Mouse (Mus musculus) kidney, postnatal 10 days (tissue): ENCODE results near the gene Tmem174.

Experiments
- DNase-seq: peaks from one replicate; pipeline ENCODE4 v3.0.0; 2021; ENCODE audit warnings: mixed read lengths

Tmem174 gene

DNA sequence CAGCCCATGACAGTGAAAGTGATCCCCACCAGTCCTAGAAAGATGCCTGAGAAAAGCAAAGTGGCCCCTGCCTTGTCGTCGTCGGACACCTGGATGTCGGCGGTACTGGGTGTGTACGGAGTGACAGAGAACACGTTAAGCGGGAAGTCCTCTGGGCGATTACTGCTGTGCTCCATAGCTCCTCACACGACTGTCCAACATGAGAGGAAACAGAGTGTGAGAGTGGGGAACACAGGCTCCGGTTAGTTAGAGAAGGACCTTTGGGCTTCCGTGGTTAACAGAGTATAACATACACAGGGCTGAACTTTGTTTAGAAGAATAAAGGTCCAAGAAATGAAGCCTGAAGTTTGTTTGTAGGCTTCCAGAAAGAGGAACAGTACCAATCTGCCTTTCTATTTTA, at the start of gene Tmem174:
Gene Tmem174 (minus strand): TSS at position 266 of the 400 bp plus-strand sequence.
- DNase-seq: peak; percentile 56

DNA sequence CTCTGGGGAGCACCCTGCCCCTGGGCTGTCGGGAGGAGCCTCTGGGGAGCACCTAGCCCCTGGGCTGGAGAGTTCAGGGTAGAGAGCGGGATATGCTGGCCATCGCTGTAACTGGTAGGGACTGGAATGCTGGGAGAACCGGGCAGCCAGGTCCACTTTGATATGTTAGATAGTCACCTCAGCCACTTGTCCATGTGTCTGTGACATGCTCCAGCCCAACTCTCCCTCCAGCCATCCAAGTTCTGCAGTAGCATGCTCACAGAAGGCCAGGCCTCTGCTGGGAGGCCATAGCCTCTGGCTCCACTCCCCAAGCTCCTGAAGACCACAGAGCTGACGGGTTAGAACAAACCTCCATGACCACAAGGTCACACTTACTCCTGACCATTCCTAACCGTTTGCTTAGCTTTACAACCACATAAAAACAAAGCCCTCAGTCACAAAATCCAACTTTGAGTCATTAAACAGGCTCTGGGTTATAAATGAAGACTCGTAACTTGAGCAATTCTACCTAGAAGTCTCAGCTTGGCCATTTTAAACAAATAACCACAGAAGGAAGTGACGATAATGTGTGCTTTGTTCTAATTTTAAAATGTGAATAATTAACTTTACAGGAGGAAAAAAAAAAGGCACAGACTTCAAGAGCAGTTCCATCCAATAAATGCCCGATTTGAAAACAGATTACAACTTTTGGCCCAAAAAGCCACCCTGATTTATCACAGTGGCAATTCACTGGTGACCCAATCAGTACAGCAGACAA, 47.1 kb upstream of the Tmem174 start:
- DNase-seq: no peak

DNA sequence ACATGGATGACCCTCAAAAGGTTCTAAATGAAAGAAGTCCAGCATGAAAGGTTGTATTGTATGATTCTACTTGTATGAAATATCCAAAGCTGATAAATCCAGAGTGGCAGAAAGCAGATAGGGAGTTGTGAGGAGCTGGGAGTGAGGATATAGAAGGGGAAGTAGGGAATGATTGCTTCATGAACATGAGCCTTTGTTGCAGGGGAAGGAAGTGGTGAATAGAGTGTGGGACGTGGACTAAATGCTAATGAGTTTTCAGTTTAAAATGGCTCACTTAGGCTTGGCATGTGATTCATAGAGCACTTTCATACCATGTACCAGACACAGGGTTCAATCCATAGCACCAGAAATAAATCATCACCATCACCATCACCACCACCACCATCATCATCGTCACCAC, 46.2 kb upstream of the Tmem174 start:
- DNase-seq: no peak

DNA sequence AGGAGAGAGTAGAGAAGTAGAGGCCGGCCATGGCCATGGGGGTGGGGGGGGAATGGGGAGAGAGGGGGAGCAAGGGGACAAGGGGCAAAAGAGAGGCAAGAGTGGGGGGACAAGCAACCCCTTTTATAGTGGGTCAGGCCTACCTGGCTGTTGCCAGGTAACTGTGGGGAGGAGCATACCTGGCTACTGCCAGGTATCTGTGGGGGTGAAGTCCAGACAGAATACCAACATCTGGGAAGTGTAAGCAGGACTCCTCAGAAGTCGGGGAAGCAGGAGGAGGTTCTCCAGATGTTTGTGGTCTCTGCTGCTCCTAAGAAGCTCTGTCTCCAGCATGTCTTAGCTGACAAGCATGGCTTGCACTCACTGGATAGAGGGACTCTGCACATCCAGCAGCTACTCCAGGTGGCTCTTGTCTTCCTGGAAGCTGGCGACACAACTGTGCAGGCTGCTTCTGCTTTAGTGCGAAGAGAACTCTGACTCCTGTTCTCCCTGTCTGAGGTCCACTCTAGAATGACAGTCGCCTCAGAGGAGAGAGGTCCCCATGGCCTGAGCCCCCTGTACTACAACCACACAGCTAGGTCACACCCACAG, 43.4 kb upstream of the Tmem174 start:
- no peak for DNase-seq

DNA sequence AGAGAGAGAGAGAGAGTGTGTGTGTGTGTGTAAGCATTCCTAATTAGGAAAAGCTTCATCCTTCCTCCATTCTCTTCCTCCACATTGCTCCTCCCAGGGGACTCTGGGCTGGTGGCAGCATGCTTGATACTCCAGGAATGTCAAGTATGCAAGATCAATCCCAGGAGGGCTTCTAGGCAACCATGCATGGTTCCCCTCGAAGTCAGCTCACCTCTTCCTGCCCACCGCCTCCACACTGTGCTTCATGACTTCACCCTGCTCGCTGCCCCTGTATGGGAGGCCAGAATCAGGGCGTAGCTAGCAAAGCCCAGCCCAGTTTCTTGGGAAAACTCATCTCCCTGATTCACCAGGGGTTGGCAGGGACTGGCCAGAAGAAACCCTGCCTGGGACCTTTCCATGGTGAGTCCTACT, 42.4 kb upstream of the Tmem174 start:
- DNase-seq: peak; percentile 49

DNA sequence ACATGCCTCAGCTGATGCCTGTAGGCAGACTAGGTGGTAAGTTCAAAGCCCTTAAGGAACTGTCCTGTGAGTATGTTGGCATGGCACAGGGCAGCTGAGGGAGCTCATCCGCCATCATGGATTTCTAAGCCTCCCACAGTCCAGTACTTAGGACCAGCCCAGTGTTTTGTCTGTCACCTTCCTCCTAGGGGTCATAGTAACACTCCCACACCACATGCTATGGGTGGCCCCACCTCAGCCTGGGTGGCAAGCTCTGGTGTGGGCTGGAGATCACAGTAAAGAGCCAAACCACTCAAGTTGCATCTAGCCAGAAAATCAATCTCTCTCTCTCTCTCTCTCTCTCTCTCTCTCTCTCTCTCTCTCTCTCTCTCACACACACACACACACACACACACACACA, 42.0 kb upstream of the Tmem174 start:
- no peak for DNase-seq

DNA sequence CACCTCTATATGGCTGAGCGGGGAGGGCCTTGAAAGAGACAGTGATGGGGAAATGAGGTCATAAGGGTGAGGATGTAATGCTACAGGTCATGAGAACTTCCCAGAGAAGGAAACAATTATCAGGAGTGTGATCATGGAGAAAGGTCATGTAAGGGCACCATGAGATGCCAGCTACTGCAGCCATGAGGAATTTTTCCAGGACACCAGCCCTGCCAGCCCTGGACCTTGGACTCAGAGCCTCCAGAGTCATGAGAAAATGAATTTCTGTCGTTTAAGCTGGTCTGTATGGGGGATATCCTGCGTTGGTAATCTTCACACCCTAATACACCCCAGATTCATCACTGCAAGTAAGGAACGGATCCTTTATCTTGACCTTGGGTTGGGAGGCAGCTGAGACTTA, 36.7 kb upstream of the Tmem174 start:
- no peak for DNase-seq

DNA sequence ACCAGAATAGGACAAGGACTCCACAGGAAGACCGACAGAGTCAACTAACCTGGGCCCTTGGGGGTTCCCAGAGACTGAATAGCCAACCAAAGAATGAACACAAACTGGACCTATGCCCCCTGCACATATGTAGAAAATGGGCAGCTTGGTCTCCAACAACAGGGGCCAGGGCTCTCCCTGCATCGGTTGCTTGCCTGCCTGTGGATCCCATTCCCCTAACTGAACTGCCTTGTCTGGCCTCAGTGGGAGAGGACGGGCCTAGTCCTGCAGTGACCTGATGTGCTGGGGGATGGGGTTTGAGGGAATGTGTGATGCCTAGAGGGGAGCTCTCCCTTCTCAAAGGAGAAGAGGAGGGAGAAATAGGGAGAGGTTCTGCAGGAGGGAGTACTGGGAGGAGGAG, 32.1 kb upstream of the Tmem174 start:
- DNase-seq: no peak

DNA sequence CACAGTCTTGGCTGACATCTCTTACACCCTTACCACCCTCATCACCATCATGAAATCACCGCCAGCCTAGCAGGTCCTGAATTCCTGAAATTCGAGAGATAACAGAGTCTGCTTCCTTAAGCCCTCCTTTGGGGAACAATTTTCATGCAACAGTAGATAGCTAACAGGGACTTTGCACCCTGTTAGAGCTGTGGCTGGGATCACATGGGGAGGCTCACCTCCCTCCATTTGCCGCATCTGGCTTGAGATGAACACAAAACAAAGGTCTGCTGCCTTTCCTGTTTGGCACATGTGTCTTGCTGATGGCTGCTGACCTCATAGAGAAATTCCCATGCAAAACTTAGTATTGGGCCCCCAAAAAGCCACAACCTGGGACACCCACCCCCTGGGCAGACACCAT, 30.1 kb upstream of the Tmem174 start:
- DNase-seq: no peak

DNA sequence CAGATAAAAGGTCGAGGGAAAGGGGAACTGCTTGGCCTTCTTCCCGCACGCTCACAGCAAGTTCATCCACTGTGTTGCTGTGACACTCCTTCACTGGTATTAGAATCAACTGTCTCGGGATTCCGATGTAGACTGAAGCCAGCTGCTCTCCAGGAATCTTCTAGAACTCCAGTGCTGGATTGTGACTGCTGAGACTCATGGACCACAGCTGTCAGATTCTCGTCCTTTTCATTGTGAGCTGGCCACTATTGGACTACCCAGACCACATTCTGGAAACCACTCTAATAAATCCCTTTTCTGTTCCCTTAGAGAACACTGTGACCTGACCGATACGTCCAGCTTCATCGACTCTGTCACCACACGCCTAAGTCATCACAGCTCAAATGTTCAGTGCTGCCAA, 28.0 kb upstream of the Tmem174 start:
- DNase-seq: no peak

DNA sequence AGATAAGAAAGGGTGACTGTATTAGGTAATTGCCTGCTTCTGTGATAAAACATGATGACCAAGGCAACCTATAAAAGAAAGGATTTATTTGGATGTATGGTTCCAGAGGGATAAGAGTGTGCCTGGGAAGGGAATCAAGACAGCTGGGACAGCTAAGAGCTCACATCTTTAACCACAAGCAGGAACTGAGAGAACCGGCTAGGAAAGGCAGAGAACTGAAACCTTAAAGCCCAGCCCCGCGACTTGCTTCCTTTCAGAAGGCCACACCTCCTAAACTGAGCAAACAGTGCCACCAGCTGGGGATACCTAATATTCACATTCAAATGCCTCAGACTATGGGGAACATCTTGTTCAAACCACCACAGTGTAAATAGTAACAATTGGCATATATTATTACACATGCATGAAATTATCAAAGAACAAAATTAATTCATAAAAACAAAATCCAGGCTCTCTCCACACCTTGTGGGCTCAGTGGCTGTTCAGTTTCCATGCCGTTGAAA, 25.0 kb upstream of the Tmem174 start:
- no peak for DNase-seq

DNA sequence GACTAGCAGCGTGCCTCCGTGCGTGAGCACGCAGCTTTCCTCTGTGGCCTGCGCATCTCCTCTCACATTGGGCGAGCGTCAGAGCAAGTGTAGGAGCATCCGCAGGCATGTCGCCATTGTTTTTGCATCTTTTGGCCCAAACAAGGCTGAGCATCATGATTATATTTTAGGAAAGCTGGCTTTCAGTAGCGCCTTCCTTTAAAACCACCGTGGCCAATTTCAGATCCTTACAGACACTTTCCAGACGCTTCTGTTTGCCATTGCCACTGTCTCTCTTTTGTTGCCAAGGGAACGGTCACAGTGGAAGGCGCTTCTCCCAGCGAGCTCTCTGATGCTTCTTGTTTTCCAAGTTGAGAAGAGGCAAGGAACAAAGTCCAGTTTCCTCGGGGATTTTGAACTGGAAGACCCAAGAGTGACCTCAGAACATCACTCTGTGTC, 18.8 kb upstream of the Tmem174 start:
- DNase-seq: peak; percentile 32

DNA sequence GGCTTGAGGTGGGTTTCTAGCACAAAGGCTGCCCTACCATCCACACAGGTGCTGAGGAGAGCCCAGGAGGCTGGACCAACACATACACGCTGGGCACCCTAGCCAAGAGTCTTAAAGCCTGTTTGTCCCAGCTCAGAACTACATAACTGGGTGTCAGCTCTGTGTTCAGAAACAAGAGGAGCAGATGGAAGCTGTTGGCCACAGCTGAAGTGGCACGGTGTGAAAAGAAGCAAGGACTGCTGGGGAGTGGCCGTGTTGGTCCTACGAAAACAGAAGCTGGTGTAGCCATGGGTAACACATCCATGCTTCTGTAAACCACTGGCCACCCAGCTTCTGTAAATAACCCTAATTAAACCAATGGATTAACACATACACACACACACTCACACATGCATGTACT, 18.1 kb upstream of the Tmem174 start:
- no peak for DNase-seq

DNA sequence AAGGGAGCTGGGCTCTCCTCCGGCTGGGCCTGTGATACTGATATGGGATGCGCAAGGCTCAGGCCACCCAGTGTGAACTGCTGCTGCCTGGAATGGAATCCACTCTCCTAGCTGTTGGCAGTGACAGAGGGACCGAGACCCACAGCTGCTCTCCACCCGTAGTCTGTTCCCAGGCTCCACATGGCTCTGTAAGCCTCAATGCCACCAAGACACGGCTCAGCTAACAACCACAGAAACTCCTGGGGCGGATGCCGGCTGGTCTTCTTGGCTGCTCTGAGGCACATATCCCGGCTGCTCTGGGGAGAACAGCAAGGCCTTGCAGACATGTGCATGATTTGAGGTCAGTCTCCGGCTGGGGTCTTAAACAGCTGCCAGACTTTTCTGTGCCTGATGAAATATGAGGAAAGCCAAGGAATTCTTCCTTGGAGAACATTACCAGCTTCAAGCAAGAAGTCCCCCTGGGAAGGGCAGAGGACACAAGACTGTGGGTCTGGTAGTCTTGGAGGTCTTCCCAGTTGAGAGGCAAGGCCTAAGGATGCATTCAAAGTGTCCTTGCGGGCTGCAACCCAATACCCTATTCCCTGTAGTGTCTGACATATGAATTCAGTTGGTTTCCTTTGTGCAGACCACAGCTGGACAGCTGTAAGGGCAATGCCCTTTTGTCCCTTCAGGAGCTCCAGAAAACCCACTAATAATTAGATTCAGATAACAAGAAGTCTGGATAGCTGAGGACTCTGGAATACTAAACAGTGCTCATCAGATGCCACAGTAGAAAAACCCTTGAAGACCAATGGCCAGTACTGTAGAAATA, 17.1 kb upstream of the Tmem174 start:
- DNase-seq: peak; percentile 68

DNA sequence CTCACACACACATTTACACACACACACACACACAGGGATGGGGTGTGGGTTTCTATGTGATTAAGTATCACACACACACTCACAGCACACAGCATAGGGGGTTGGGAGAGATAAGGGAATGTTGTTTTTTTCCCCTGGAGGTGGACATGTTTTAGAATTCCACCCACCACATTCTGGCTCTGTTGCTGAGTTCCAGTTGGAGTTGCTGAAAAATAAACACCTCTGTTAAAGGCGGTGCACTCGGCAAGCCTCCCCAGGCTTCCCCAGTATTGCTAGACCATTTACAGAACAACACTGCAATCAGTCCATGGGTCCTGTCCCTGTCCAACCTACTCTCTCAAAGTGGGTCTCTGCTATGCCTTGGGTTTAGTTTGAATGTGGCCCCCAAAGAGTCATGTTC, 15.0 kb upstream of the Tmem174 start:
- DNase-seq: no peak

DNA sequence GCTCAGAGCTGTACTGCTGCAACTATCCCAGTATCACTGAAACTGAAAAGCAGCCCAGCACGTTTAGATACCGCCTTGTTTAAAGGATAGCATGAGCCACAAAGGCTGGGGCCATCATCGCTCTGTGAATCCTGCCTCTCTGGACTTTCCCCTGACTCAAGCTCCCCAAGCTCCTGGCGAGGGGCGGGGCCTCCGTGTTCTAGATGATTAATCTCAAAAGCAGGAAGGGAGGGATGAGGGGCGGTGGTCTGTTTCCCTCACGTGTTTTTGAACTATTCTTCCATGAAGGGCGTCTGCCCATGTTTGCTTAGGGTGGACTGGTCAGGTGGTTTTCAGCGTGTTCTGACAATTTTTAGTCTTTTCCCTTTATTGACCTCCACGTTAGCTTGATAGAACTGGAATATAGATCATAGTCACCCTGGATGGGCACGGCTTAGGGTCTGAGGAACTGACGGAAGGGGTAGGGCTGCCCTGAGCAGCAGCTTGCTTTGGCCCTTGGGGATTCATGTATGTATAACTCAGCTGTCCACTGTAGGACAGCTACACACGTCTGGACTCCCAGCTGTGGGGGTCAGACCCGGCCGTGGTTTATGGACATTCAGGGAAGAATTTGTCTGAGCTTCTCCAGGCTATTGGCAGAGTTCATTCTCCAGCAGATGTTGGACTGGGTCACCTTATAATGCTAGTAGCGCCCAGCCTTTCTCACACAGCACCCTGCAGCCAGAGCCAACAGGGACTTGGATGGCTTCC, 14.2 kb upstream of the Tmem174 start:
- DNase-seq: peak; percentile 69

DNA sequence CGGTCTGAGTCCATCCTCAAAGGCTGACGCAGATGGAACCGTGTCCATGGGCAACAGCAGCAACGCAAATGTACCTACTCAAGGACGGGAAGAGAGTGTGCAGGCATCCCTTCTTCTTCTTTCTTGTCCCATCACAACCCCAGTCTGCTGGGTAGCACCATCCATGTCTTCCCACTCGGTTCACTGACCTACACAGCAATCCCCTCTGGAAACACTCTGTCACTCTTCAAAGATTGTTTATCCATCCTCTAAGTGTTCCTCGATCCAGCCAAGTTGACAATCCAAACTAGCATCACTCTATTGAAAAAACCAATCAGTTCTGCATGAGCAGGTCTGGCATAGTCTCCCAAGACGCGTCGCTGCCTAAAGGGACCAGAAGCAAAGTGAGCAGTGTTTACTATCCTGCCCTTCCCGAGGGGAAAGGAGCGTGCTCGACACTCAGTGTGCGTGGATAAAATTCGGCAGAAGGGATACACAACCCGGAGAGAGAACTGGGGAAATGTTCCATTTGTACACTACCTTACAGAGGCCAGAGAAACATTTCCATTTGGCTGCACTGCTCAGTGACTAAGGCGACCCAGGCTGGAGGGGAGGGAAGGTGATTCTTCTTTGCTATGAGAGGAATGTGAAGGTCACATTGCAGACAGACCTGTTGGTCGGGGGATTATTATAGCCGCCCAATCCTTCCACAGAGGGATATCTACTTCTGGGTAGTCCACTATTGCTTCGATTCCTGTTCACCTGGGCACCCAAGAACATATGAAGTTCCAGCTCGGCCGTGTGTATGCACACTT, 10.8 kb upstream of the Tmem174 start:
- DNase-seq: peak; percentile 39

DNA sequence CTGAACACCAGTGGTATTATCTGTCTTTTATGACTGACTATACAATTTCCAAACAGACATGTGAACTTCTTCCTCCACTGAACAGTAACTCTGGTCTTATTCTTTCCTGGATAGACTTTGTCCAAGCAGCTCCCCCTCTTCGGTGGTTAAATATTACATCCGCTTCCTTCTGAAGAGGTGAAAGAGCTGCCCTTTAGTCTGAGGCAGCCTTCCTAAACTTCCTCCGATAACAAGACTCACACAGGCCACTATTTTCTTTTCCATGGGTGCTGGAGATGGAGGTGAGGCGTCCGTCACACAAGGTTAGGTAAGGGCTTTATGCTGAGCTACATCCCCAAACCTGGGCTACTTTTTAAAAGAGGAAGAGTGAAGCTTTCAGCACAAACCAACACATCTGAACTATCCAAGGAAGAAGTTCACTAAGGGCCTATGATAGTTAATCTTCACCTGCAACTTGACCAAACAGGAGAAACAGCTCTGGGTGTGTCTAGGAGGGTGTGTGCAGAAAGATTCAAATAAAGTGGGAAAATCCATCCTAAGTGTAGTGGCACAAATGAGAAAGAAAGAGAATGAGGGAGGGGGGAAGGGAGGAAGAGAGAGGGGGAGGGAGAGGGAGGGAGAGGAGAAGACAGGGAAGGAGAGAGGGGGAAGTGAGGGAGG, 1.4 kb upstream of the Tmem174 start:
- DNase-seq: no peak

DNA sequence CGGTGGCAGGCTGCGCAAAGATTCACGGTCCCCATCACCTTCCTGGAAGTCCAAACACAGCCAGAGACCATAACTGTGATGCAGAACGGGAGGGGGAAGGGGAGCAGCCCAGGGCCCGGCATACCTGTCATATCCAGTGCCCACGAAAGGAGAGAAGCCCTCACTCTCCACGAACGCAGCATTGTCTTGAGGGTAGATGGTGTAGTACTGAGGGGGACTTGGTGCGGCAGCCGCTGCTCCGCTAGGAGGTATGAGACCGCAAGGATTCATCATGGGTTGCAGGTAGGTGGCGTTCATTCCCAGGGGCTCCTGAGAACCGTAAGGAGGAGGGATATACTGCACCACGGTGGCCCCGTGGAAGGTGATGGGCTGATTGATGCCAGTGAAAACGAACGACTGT, 639 bp downstream of the Tmem174 start:
- DNase-seq: no peak

DNA sequence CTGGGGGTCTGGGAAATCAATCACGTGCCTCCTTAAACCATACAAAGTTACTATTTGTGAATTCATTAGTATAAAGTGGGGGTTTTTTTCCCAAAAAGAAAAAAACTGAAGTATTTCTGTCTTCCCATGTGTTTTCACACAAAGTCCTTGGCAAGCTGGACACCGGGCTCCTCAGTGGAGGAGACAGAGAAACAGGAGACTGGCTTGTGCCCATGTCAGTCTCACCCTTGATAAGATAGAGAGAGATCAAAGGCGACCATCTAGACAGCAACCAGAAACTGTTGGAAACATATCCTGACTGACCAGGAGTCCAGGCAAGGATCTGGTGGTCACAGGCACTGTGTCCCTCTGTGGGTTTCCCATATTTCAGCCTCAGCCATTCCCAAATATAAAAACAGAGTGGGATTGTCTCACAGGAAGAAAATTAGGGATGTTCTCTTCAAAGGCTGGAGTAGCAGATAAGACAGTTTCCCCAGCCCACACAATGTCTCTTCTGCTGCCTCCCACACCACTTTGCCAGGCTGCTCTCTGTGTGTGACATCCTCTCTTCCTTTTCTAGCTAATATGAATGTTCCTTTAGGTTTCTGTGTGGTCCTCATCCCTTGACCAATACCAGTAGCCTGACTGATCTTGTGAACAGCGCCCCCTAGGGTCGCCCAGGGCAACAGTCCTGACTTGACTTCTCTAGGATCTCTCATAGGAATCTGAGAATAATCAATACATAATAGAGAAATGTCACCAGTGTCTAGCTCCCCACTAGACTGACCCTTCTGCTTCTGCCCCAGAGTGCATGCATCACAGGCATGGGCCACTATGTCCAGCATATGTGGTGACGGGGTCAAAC, 3.3 kb downstream of the Tmem174 start:
- DNase-seq: peak; percentile 55
